Mouse (Mus musculus): ENCODE measurements at regions not wholly inside any gene's neighbourhood (a gene's known extent, or its start where the extent isn't known, plus 50 kb on each side); places are given as distances from the start of the nearest gene placed in this dataset.

- peak in 1 of 2 experiments; percentile 7 for DNase-seq (ENCODE audit: low spot score in 2 of 2)
Observed at GRCm38 (mm10) chr13:25899871-25900270, 629.6 kb upstream of the Nrsn1 start.

DNA sequence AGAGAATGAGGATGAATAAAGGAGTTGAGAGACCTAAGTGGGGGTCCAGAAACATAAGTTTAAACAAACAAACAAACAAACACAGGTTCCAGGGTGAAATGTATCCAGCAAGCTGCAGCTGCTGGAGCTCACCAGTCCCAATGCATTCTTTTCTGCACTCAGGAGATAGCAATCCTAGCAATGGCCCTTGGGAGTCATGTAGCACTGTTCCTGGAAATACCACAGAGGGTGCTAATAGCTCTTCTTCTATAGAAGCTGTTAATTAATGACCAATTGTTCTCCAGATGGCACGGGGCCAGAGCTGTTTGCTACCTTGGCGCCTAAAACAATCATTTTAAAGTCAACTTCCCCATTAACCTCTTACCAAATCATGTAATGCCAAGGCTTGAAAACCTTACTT, 622.8 kb upstream of the Nrsn1 start:
- no peak for DNase-seq (ENCODE audit: low spot score in 2 of 2)

- peak; percentile 8 to 9 for DNase-seq (ENCODE audit: low spot score in 2 of 2)
Observed at GRCm38 (mm10) chr13:25882818-25883217, 612.5 kb upstream of the Nrsn1 start.

DNA sequence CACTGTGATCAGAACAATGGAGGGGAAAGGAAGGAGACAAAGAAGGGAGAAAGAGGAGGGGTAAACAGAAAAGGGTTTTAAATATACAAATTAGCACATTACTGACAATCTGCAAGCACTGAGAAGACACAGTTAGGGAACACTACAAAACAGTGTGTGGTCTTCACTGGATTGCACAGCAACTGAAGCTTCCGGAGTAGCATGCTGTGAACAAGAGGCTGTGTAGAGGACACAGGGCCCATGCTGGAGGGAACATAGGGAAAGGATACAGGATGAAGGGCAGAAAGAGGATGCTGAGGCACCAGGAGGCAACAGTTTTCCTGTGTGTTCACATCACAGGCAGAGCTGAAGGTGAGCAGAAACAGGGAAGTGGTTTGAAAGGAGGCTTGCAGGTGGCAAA, 598.6 kb upstream of the Nrsn1 start:
- no peak for DNase-seq (ENCODE audit: low spot score in 2 of 2)

- no peak for DNase-seq (ENCODE audit: low spot score in 2 of 2)
Observed at GRCm38 (mm10) chr13:25858207-25858606, 587.9 kb upstream of the Nrsn1 start.

DNA sequence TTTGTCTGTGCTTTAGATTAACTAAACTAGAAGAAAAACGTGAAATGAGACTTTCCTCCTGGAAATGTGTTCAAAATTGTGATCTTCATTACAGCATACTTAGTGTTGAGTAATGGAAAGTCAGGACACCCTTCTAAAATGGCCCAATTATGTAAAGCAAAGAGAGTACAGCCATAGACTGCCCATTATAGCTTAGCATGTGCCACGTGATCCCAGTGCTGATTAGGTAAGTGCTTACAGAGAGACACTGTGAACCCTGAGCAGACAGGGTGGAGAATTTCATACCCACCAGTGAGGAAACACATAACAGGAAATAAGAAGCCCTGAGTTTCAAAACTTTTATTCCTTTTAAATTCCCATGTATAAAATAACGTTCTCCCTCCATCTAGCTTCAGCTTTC, 587.3 kb upstream of the Nrsn1 start:
- no peak for DNase-seq (ENCODE audit: low spot score in 2 of 2)

DNA sequence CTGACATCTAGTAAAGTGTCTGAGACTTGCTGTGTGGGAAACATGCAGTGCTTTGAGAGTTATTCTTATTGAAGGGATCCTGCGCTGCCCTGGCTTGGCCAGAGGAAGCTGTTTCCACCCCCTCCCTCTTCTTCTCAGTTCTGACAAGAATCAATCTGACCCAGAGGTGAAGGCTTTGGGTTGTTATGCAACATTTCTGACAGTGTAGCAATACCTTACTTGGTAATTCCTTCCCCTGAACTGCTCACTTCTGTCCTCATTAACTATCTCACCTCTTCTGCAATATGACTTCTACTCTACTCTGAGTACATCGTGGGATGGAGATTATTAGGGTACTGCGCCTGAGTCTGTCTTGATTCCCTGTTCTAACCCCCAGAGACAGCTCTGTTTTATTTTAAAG, 586.8 kb upstream of the Nrsn1 start:
- DNase-seq (ENCODE audit: low spot score in 2 of 2) = no peak

- no peak for DNase-seq (ENCODE audit: low spot score in 2 of 2)
Observed at GRCm38 (mm10) chr13:25856549-25856948, 586.2 kb upstream of the Nrsn1 start.

DNA sequence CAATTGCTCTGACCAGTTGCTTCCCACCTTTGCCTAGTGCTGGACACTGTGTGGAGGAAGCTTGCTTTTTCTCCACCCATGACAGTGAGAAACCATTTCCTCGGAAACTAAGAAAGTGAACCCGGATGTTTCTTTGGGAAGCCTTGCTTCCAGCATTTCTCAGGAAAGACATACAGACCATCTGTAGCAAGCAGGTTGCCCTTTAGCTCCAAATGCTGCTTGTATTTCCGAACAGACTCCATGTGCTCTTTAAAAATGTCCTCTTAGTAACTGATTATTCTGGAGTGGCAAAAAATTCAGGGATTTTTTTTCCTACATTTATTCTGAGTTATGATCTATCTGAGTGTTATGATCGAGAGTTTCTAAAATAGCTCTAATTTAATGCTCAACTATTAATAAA, 577.9 kb upstream of the Nrsn1 start:
- DNase-seq (ENCODE audit: low spot score in 2 of 2) = no peak

- DNase-seq (ENCODE audit: low spot score in 2 of 2) = no peak
Observed at GRCm38 (mm10) chr13:25838237-25838636, 567.9 kb upstream of the Nrsn1 start.

DNA sequence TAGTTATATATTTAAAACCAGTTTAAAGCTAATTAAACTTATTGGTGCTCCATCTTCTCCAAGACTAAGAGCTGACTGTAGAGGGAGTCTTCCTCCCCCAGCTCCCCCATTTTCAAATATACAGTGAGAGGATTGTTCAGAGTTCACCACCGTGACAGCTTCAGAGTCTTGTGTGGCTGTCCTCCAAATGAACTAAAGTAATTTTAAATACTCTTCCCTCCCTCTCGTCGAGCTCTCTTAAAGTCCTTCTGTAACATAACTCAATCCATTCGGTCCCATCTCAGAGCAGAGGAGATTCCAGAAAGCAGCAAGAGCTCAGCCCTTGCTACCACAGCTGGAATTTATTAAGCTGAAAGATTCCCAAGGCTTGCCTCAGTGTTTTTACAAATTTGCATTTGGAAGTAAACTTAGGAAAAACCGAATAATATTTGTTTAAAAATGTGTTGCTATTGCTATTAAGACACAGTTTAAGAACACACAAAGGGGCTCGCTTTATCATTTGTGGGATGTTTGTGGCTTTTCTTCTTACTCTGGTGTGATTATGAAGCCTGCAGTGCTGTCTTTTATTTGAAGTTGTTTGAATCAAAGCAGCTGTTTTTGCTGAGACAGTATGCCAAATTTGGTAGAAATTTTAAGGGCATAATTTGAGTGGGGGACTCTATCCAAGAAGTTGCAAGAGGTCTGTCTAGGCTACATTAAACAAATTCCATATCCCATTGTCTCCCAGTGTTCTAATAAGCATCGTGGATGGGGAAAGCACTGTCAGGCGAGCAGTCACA, 559.0 kb upstream of the Nrsn1 start:
- no peak for DNase-seq (ENCODE audit: low spot score in 2 of 2)

- no peak for DNase-seq (ENCODE audit: low spot score in 2 of 2)
Observed at GRCm38 (mm10) chr13:25808564-25809253, 538.4 kb upstream of the Nrsn1 start.

- DNase-seq (ENCODE audit: low spot score in 2 of 2) = no peak
Observed at GRCm38 (mm10) chr13:25793216-25793803, 523.0 kb upstream of the Nrsn1 start.

DNA sequence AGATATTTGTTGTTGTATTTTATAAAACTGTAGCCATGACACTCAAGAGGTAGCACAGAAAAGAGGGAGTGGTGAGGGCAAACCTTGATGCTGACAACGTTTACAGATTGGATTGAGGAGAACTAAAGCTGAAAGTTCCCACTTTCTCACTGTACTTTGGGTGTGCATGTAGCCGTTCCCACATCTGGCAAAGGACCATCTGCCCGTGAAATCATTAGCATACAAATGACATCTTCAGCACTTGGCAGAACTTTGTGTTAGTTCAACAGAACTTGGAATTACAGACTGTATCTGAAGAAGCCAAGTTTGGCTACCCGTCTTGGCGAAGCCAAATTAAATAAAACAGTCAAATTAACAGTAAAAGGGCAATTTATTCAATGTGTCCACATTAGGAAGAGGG, 510.9 kb upstream of the Nrsn1 start:
- no peak for DNase-seq (ENCODE audit: low spot score in 2 of 2)

DNA sequence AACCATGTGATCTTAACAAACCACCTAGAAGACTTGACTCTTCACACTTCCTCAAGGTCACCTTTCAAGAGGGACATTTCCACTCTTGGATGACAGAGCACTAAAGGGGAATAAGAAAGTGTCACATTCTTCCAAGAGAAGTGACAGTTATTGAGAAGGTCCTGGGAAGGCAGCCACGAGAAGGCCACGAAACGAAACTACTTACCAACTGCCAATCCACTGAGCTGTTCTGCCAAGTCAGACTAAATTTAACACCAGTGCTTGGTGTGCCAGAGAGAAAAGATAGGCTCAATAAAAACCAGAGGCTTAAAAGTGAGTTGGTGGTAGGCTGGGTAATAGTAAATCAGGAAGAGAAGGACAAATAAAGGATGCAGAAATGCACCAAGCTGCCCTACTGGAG, 507.4 kb upstream of the Nrsn1 start:
- peak in 1 of 2 experiments; percentile 4 for DNase-seq (ENCODE audit: low spot score in 2 of 2)

- DNase-seq (ENCODE audit: low spot score in 2 of 2) = no peak
Observed at GRCm38 (mm10) chr13:25774586-25775182, 504.4 kb upstream of the Nrsn1 start.

- DNase-seq (ENCODE audit: low spot score in 2 of 2) = no peak
Observed at GRCm38 (mm10) chr13:25754515-25755105, 484.3 kb upstream of the Nrsn1 start.

- no peak for DNase-seq (ENCODE audit: low spot score in 2 of 2)
Observed at GRCm38 (mm10) chr13:25751409-25751777, 481.1 kb upstream of the Nrsn1 start.

DNA sequence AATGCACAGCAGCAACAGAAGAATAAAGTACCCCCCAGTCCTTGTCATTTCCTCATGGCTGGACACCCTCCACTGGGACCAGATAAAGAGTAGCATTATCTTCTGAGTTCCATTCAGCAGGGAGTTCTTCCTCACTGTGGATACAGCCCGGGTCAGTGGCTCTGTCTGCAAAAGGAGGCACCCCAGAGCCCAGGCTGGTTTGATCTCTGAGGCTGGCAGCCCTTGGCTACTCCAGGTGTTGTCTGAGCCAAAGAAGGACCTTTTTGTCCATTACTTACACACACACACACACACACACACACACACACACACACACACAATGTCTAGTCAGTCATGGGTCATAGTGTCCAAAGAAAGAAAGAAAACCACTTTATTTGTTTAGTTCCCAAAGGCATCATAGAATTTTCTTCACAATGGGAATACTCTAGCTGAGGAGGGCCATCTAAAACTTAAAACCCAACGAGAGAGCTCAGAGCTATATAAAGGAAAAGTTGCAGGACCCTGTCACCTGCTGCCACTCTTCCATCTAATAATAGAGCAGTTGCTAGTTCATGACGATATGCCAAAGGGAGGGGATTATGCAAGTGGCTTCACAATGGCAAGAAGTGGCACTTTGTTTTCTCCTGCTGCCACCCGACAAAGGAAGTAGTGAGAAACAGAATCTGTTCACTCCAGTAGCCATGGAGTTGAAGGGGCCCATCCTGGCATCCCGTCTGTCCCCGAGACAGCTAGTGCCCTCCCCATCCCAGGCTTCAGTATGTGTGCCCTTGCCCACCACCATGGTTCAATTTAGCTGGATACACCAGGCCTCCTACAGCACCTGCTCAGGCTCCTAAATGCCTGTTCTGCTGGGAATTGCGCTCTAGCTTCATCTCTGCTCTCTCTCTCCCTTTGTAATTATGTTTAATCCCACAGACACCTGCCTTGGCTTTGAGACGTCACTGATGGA, 480.4 kb upstream of the Nrsn1 start:
- no peak for DNase-seq (ENCODE audit: low spot score in 2 of 2)

GRCm38 (mm10) chr13:25738601-25739000, 468.3 kb upstream of the Nrsn1 start:
- DNase-seq (ENCODE audit: low spot score in 2 of 2) = no peak

GRCm38 (mm10) chr13:25729327-25729892, 459.1 kb upstream of the Nrsn1 start:
- DNase-seq (ENCODE audit: low spot score in 2 of 2) = no peak

Data from frontal cortex, postnatal 10 days (tissue).